Mouse (Mus musculus) neural tube, postnatal 0 days (tissue): ENCODE measurements around the gene Stfa2. TPM values are rescaled to one million over a fixed set of nuclear protein-coding genes. Genes with fewer than 3 reads are reported as not detected.

Experiments
- polyA plus RNA-seq: library from polyadenylated mRNA; unstranded; fragments of >200 nt; fragmentation: Nextera tagmentation; extraction: Ambion mirVana; gene quantifications from 2 replicates; pipeline ENCODE4 v1.2.1, GENCODE M21; 2015

The Stfa2 gene
- polyA plus RNA-seq = 0.56 and 2.0 TPM in 2 replicates

DNA sequence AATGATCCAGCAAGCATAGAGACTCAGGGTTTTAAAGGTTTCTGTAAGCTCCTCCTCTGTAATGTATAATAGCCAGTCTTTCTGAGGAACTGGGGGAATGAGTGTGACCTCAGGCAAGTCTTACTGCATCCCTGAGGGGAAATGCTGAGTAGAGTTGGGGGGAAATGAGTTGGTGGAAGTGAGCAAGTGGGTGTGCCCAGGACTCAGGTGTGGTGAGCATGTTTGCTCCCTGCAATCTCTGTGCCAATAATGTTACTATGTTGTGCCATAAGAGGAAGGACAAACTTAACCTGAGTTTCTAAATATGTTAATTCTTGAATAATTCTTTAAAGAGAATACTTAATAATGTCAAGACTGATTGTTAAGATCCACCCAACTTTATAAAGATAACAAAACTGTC lies at the start of gene Stfa2:
Gene Stfa2, minus strand, starts transcription at position 101 of the 400 bp plus-strand sequence.

DNA sequence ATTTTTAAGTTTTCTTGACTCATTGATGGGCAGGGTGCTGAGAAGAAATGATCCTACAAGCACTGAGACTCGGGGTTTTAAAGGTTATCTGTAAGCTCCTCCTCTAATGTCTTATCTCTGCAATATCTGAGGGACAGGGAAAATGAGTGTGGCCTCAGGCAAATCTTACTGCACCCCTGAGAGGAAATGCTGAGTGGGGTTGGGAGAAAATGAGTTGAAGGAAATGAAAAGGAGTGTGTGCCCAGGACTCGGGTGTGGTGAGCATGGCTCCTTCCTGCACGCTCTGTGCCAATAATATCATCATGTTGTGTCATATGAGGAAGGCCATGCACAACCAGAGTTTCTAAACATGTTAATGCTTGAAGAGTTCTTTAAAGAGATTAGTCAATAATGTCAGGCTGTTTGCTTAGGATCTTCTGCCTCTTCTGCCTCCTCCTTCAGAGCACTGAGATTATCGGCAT lies 47.1 kb upstream of the Stfa2 start, which contains the start of gene Stfa3:
Gene Stfa3, minus strand, starts transcription at position 51 of the 461 bp plus-strand sequence.

DNA sequence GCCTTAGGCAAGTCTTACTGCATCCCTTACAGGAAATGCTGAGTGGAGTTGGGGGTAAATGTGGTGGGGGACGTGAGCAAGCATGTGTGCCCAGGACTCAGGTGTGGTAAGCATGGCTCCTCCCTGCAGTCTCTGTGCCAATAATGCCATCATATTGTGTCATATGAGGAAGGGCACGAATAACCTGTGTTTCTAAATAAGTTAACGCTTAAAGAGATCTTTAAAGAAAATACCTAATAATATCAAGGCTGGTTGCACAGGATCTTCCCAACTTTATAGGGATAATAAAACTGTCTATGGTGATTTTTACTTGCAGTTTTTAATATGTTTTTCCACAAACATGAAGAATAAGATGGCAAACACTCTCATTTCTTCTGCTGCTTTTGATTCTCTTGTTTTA lies 40.6 kb downstream of the Stfa2 start, which contains the start of gene BC100530:
Gene BC100530, minus strand, starts transcription at position 101 of the 400 bp plus-strand sequence.

Other genes with a start within 250 kb of the Stfa2 start
- gene Gm5483, start 224.2 kb downstream of the Stfa2 start, polyA plus RNA-seq = 1.1 and 2.6 TPM in 2 replicates
- gene Gm5416, start 198.1 kb downstream of the Stfa2 start, polyA plus RNA-seq = not detected in 2 replicates
- gene 2010005H15Rik, start 187.0 kb downstream of the Stfa2 start, polyA plus RNA-seq = 0.71 and 1.1 TPM in 2 replicates
- gene Stfa1, start 131.5 kb downstream of the Stfa2 start, polyA plus RNA-seq = 2.5 and 4.2 TPM in 2 replicates
- not detected in 2 replicates for gene BC117090, start 74.1 kb downstream of the Stfa2 start, polyA plus RNA-seq
- gene BC100530, start 40.7 kb downstream of the Stfa2 start, polyA plus RNA-seq = 1.2 and 4.9 TPM in 2 replicates
- 0.89 TPM in 1 of 2 replicates, not detected in the other for gene Stfa3, start 46.9 kb upstream of the Stfa2 start, polyA plus RNA-seq
- 0.30 TPM in 1 of 2 replicates, not detected in the other for gene Casr, start 153.7 kb upstream of the Stfa2 start, polyA plus RNA-seq